Mouse (Mus musculus): ENCODE results near the gene Troap.

Gene Troap

DNA sequence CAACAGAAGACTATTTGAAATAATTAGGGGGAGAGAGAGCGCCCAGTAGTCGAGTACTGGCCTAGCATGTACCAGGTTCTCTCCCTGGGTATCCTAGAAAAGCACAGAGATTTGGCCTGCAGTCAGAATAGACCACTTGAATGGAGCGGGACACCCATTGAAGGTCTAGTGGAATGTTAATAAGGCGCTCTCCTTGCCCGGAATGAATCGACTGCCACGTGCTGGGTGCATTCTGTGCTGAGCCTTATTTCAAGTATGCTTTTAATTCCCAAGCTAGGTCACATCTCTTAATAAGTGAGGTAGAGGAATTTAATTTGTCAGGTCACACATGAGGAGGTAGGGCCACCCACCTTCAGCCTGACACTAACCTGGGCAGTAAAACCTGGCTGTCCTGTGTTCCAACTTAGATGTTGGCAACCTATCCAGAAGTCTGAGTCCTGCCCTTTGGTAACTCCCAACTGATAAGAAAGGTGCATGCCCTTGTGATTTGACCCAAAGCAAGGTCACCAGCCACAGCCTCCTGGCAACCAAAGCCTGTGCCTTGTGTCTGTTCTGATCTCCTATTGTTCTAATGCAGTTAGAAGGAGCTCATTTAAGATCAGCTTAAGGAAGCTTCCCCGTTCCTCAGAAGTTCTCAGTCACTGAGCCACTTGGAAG, 38.0 kb upstream of the Troap start:
- POLR2A ChIA-PET = interaction anchor here in 2 of 4 experiments (0.6 to 14.9 kb wide), 26 partner anchors 8 to 210 kb away, joined by 3 to 270 read pairs (median 4); partner anchors contain the start of genes Prph (in 2 of the 2), Dnajc22 (in 1 of the 2), Gm49450 (in 1 of the 2) and Tuba1a (in 1 of the 2)
- CTCF ChIA-PET = interaction anchor here in 3 of 4 experiments (0.5 to 3.4 kb wide), 10 partner anchors 9 to 1191 kb away, joined by 3 to 24 read pairs (median 4); partner anchors contain the start of gene Atf1 (in 1 of the 3)

DNA sequence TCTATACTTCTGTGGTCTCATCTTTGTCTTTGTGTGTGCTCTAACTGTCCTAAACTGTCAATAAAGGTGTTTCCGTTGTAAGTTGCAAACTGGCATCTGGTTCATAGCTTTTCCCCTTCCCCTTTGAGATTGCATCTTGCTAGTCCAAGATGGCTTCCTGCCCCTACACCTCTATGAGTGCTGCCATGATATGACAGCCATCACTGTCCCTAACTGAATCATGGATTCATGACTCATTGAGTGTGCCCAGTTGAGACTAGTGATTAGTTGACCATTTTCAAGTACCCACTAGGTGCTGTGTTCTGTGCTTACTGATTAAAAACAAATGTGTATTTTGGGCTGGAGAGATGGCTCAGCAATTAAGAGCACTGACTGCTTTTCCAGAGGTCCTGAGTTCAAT, 36.4 kb upstream of the Troap start:
- POLR2A ChIA-PET = interaction anchor here in 3 of 4 experiments (0.5 to 3.6 kb wide), 4 partner anchors 8 to 45 kb away, joined by 4 to 20 read pairs (median 6); partner anchors contain the start of genes Prph (in 1 of the 3) and Tuba1c (in 1 of the 3)
- CTCF ChIA-PET = no interaction called here

- ChIA-PET POLR2A (interaction anchor here (1.1 to 10.1 kb wide), 17 partner anchors 8 to 189 kb away, joined by 3 to 226 read pairs (median 9); partner anchors contain the start of genes Tuba1c (in 4 of the 4), Prph (in 1 of the 4) and Troap (in 1 of the 4)), CTCF (interaction anchor here (1.0 to 3.6 kb wide), 15 partner anchors 8 to 60 kb away, joined by 3 to 46 read pairs (median 24); partner anchors contain the start of gene Tuba1c (in 3 of the 4))
Observed at GRCm38 (mm10) chr15:99038797-99039196, 35.6 kb upstream of the Troap start.

GRCm38 (mm10) chr15:99039306-99039705, 35.1 kb upstream of the Troap start:
- POLR2A ChIA-PET = interaction anchor here (0.6 to 10.1 kb wide), 40 partner anchors 9 to 225 kb away, joined by 3 to 226 read pairs (median 7); partner anchors contain the start of genes Tuba1c (in 4 of the 4), Prph (in 3 of the 4), Troap (in 2 of the 4) and Dnajc22 (in 1 of the 4)
- CTCF ChIA-PET = interaction anchor here (0.6 to 3.6 kb wide), 32 partner anchors 9 to 419 kb away, joined by 3 to 46 read pairs (median 10); partner anchors contain the start of genes Tuba1c (in 4 of the 4), Prph (in 2 of the 4), Dnajc22 (in 1 of the 4) and Nckap5l (in 1 of the 4)

DNA sequence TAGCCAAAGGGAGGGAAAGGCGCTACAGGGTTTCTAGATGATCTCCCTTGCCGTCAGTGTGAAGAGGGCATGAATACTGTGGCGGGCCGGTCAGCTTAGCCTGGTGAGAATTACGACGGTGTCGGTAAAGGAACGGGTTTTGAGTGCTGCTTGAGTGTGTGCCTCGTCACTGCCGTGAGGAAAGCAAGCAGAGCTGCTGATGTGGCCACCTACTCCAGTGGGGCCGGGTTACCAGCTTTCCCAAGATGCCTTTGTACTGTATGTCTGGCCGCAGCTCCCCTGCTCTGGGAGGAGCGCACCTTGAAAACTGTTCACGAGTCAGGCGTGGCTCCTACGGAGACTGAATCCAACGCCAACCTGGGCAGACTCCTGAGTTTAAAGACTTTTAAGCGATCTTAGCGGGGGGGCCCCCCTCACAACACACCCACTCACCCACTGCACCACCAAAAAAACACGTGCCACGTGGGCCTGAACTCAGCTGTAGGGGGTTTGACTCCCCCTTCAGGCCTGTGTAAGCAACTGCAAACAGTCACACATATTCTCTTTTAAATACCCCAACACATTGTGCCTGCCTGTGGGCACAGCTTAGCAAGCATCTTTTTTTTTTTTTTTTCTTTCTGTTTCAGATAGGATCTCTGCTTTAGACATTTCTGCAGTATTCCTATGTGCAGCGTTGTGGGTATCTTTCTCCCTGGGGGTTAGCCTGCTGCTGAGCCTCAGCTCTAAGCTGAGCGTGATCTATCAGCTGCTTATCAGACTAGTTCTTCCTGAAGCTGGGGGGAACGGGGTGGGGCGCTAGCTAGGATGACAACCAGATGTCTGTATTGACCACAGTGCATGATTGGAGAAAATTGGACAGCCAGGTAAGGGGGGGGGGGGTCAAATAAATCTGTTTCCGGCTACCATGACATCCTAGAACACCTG, 34.1 kb upstream of the Troap start:
- CTCF ChIA-PET = interaction anchor here (0.5 to 3.6 kb wide), 67 partner anchors 10 to 1696 kb away, joined by 3 to 46 read pairs (median 4); partner anchors contain the start of genes Tuba1c (in 4 of the 4), Prph (in 3 of the 4), C1ql4 (in 2 of the 4) and Dnajc22 (in 2 of the 4)
- POLR2A ChIA-PET = interaction anchor here (0.6 to 10.1 kb wide), 62 partner anchors 9 to 363 kb away, joined by 3 to 226 read pairs (median 4); partner anchors contain the start of genes Tuba1c (in 4 of the 4), Prph (in 3 of the 4), Troap (in 2 of the 4) and Dnajc22 (in 1 of the 4)

- CTCF ChIA-PET = interaction anchor here (0.5 to 3.6 kb wide), 43 partner anchors 9 to 1697 kb away, joined by 3 to 46 read pairs (median 6); partner anchors contain the start of genes Prph (in 3 of the 4), Tuba1c (in 3 of the 4), C1ql4 (in 2 of the 4) and Dnajc22 (in 1 of the 4)
- POLR2A ChIA-PET = interaction anchor here (0.6 to 10.1 kb wide), 36 partner anchors 8 to 362 kb away, joined by 3 to 226 read pairs (median 5); partner anchors contain the start of genes Tuba1c (in 4 of the 4), Prph (in 2 of the 4), Troap (in 2 of the 4) and Tuba1b (in 1 of the 4)
Observed at GRCm38 (mm10) chr15:99040920-99041856, 33.2 kb upstream of the Troap start.

- ChIA-PET POLR2A (interaction anchor here in 3 of 4 experiments (0.9 to 10.1 kb wide), 10 partner anchors 12 to 109 kb away, joined by 3 to 226 read pairs (median 8); partner anchors contain the start of genes Tuba1c (in 3 of the 3) and Prph (in 1 of the 3)), CTCF (interaction anchor here in 3 of 4 experiments (0.7 to 3.6 kb wide), 7 partner anchors 13 to 485 kb away, joined by 3 to 46 read pairs (median 18); partner anchors contain the start of genes Faim2 (in 1 of the 3), Prph (in 1 of the 3) and Tuba1c (in 1 of the 3))
Observed at GRCm38 (mm10) chr15:99042334-99042733, 32.0 kb upstream of the Troap start.

DNA sequence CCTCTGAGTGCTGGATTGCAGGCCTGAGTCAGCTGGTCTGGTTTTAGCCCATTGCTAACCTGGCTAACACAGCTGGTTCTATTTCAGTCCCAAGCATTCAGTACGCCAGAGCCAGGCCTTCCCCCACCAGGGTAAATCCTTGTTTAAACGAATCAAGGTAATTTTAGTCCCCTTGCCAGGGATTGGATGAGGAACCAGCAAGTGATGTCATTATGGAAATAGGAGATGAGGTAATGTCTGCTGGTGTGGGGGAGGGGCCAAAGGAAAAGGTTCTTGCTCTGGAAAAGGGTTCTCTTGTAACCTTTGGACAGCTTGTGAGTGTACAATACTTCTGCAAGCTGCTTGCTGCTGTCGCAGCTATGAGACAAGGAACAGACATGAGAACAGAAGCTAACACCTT, 29.5 kb upstream of the Troap start:
- ChIA-PET CTCF (interaction anchor here (0.6 to 1.9 kb wide), 16 partner anchors 9 to 371 kb away, joined by 3 to 8 read pairs (median 4); partner anchors contain the start of gene Tuba1c (in 1 of the 4)), POLR2A (interaction anchor here (0.6 to 10.1 kb wide), 19 partner anchors 8 to 526 kb away, joined by 3 to 226 read pairs (median 5); partner anchors contain the start of genes Tuba1c (in 4 of the 4), Tuba1b (in 2 of the 4), Gm49450 (in 1 of the 4) and Prph (in 1 of the 4))

- POLR2A ChIA-PET = interaction anchor here (0.6 to 10.1 kb wide), 12 partner anchors 10 to 381 kb away, joined by 3 to 226 read pairs (median 4); partner anchors contain the start of genes Tuba1c (in 2 of the 4) and Tuba1b (in 1 of the 4)
Observed at GRCm38 (mm10) chr15:99045734-99046133, 28.6 kb upstream of the Troap start.

GRCm38 (mm10) chr15:99049473-99050253, 24.7 kb upstream of the Troap start:
- CTCF ChIA-PET = interaction anchor here (0.5 to 4.5 kb wide), 84 partner anchors 7 to 1743 kb away, joined by 3 to 70 read pairs (median 4); partner anchors contain the start of genes Troap (in 3 of the 4), C1ql4 (in 2 of the 4), Dnajc22 (in 2 of the 4) and Tuba1c (in 2 of the 4)
- POLR2A ChIA-PET = interaction anchor here in 3 of 4 experiments (0.6 to 3.9 kb wide), 27 partner anchors 9 to 629 kb away, joined by 3 to 31 read pairs (median 4); partner anchors contain the start of genes Tuba1c (in 3 of the 3), Troap (in 2 of the 3) and C1ql4 (in 1 of the 3)

More at GRCm38 (mm10) chr15:99045734-99046133, 28.6 kb upstream of the Troap start:
- CTCF ChIA-PET = interaction anchor here in 3 of 4 experiments (0.6 to 1.9 kb wide), 7 partner anchors 10 to 420 kb away, joined by 3 to 9 read pairs (median 6); partner anchors contain the start of gene Prph (in 1 of the 3)

DNA sequence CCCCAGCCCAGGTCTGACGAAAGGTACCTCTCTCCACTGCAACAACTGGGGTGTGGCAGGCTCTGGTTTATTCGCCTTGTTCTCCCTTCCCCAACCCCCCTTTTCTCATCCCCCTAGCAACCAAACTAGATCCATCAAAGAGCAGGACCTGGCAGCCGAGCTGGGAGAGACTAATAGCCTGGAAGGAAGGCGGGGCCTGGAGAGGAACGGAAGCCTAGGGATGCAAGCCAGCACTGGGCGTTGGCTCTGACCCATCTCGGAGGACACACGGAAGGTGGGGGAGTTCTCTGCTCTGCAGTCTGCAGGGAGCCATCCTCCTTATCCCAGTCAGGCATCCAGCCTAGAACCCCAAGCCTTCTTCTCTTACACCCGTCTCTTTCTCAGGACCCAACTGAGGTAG, 21.0 kb upstream of the Troap start:
- ChIA-PET CTCF (interaction anchor here in 3 of 4 experiments (0.6 to 2.2 kb wide), 21 partner anchors 9 to 768 kb away, joined by 3 to 20 read pairs (median 4); partner anchors contain the start of gene Fkbp11 (in 1 of the 3)), POLR2A (interaction anchor here (0.5 to 6.0 kb wide), 24 partner anchors 9 to 389 kb away, joined by 3 to 48 read pairs (median 5); partner anchors contain the start of genes Tuba1c (in 2 of the 4), Dnajc22 (in 1 of the 4) and Troap (in 1 of the 4))

DNA sequence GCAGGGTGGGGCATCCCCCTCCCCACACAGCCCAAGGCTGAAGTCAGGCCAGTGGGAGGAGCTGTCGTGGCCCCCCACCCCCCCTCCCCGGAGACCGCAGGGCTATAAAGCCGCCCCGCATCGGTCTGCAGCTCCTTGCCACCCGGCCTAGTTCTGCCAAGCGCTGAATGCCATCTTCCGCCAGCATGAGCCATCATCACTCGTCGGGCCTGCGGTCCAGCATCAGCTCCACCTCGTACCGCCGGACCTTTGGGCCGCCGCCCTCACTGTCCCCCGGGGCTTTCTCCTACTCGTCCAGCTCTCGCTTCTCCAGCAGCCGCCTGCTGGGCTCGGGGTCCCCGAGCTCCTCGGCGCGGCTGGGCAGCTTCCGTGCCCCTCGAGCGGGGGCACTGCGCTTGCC, 19.3 kb upstream of the Troap start, which contains the start of gene Prph:
Prph (plus strand) TSS at position 135 of the 400 bp plus-strand sequence.
- ChIA-PET POLR2A (interaction anchor here (0.7 to 6.0 kb wide), 38 partner anchors 10 to 403 kb away, joined by 3 to 48 read pairs (median 5); partner anchors contain the start of genes Tuba1c (in 3 of the 4), Dnajc22 (in 2 of the 4), Troap (in 2 of the 4) and C1ql4 (in 1 of the 4)), CTCF (interaction anchor here (0.5 to 3.8 kb wide), 36 partner anchors 9 to 362 kb away, joined by 3 to 24 read pairs (median 6); partner anchors contain the start of genes C1ql4 (in 2 of the 4), Dnajc22 (in 2 of the 4), Troap (in 2 of the 4) and Tuba1c (in 1 of the 4))

- ChIA-PET CTCF (interaction anchor here (0.5 to 3.8 kb wide), 39 partner anchors 10 to 361 kb away, joined by 3 to 24 read pairs (median 5); partner anchors contain the start of genes C1ql4 (in 2 of the 4), Dnajc22 (in 2 of the 4), Troap (in 2 of the 4) and Prpf40b (in 1 of the 4)), POLR2A (interaction anchor here (0.5 to 6.0 kb wide), 38 partner anchors 11 to 1881 kb away, joined by 3 to 48 read pairs (median 5); partner anchors contain the start of genes Tuba1c (in 4 of the 4), Dnajc22 (in 2 of the 4), Troap (in 2 of the 4) and C1ql4 (in 1 of the 4))
Observed at GRCm38 (mm10) chr15:99055511-99055961, 18.8 kb upstream of the Troap start.

Data from embryonic stem cell, embryonic (primary cell).